Mouse (Mus musculus): ENCODE data around the gene Fstl4. TPM values are rescaled to one million over a fixed set of nuclear protein-coding genes. Genes with fewer than 3 reads are reported as not detected.
A peak's percentile ranks its signal among the peaks of the same experiment; 100 is the strongest.
"Not testable (repeated sequence)": the region's sequence is repeated elsewhere in the genome, so short reads cannot be mapped to it uniquely, and the experiment has no call there.

Fstl4 gene
- polyA plus RNA-seq, 1 experiment from 2014 or later: 8.5 TPM

- TF ChIP-seq CTCF (IDR thresholded peaks at IDR 0.05; ENCODE audit: low read depth): no peak
- no peak overlapping the region for H3K4me3 ChIP-seq (ENCODE audit: low read depth, low read length)
- no peaks in the 10 kb centered on the region for H3K36me3 ChIP-seq (ENCODE audit: insufficient read depth)
- ATAC-seq (ENCODE audit: insufficient read depth): no peak
- H3K4me2 ChIP-seq: no peak overlapping the region
- H3K9ac ChIP-seq: no peak overlapping the region
- peak; percentile 17 for DNase-seq
- H3K27me3 ChIP-seq (ENCODE audit: insufficient read depth, low read length): no peaks in the 10 kb centered on the region
- H3K27ac ChIP-seq (ENCODE audit: low read depth): no peak overlapping the region
- 53% methylated on average over 13 of the region's 13 CpGs for WGBS
- no peaks in the 10 kb centered on the region for H3K4me1 ChIP-seq (ENCODE audit: insufficient read depth)
- no peaks in the 10 kb centered on the region for H3K9me3 ChIP-seq (ENCODE audit: low read depth, low read length)
These were observed 417.9 kb downstream of the Fstl4 start for GRCm38 (mm10) chr11:53182177-53182852.

DNA sequence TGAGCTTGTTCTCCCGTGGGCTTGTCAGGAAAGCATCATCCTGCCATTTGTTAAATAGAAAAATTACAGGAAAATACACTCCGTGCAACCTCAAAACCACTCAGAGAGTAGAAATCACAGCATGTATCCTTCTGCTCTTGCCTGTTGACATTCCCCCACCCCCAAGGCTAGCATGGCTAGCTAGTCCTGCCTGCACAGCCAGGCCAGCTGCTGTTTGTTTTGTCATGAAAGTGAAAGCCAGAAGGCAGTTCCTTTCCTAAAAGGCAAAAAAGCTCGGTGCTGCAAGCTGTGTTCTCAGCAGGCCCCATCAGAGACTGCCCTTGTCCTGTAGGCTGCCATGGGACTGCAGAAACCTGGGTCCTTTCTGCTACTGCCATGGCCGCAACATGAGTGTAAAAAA, 418.4 kb downstream of the Fstl4 start:
- ATAC-seq (ENCODE audit: insufficient read depth): no peak
- Histone ChIP-seq H3K27ac (ENCODE audit: low read depth) (peak overlapping the region; percentile 3; the same call in 1 of the 2 replicates), H3K9me3 (ENCODE audit: low read depth, low read length) (no peaks in the 10 kb centered on the region), H3K4me2 (no peak overlapping the region), H3K27me3 (ENCODE audit: insufficient read depth, low read length) (no peaks in the 10 kb centered on the region), H3K9ac (no peak overlapping the region), H3K4me3 (ENCODE audit: low read depth, low read length) (no peak overlapping the region), H3K36me3 (ENCODE audit: insufficient read depth) (no peaks in the 10 kb centered on the region), H3K4me1 (ENCODE audit: insufficient read depth) (no peaks in the 10 kb centered on the region)
- TF ChIP-seq CTCF (IDR thresholded peaks at IDR 0.05; ENCODE audit: low read depth): no peak
- 22% methylated on average over 4 of the region's 4 CpGs for WGBS
- DNase-seq: peak; percentile 54

DNA sequence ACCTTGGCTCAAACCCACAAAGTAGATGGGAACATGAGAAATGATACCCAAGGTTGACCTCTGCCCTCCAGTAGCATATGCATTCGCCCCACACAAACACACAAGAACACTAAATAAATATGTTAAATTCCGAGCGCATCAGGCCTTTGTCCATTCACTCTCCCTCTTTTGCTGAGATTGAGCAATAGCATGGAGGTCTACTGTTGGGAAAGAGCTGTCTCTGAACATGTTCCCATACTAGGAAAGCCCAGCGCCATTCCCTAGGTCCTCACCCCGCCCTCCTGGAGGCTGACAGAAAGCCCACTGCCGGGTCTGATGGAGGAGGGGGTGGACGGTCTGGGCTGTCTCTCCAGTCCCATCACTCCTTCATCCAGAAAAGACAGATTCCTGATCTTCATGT, 419.6 kb downstream of the Fstl4 start:
- Histone ChIP-seq H3K4me1 (ENCODE audit: insufficient read depth) (no peaks in the 10 kb centered on the region), H3K9me3 (ENCODE audit: low read depth, low read length) (no peaks in the 10 kb centered on the region), H3K27ac (ENCODE audit: low read depth) (no peak overlapping the region), H3K4me3 (ENCODE audit: low read depth, low read length) (no peak overlapping the region), H3K27me3 (ENCODE audit: insufficient read depth, low read length) (no peaks in the 10 kb centered on the region), H3K9ac (no peak overlapping the region), H3K36me3 (ENCODE audit: insufficient read depth) (no peaks in the 10 kb centered on the region), H3K4me2 (no peak overlapping the region)
- no peak for TF ChIP-seq CTCF (IDR thresholded peaks at IDR 0.05; ENCODE audit: low read depth)
- DNase-seq: peak; percentile 1
- no peak for ATAC-seq (ENCODE audit: insufficient read depth)
- WGBS: 78% methylated on average over 7 of the region's 7 CpGs

- TF ChIP-seq CTCF (IDR thresholded peaks at IDR 0.05; ENCODE audit: low read depth): no peak
- WGBS: 75% methylated on average over 5 of the region's 5 CpGs
These were observed 420.3 kb downstream of the Fstl4 start for GRCm38 (mm10) chr11:53184698-53185097.

GRCm38 (mm10) chr11:53187427-53188140, 423.1 kb downstream of the Fstl4 start:
- TF ChIP-seq CTCF (IDR thresholded peaks at IDR 0.05; ENCODE audit: low read depth): no peak
- ATAC-seq (ENCODE audit: insufficient read depth) (no peak), DNase-seq (peak; percentile 63)

More at GRCm38 (mm10) chr11:53184698-53185097, 420.3 kb downstream of the Fstl4 start:
- no peak overlapping the region for H3K4me3 ChIP-seq (ENCODE audit: low read depth, low read length)
- no peaks in the 10 kb centered on the region for H3K36me3 ChIP-seq (ENCODE audit: insufficient read depth)
- no peak overlapping the region for H3K27ac ChIP-seq (ENCODE audit: low read depth)
- no peaks in the 10 kb centered on the region for H3K9me3 ChIP-seq (ENCODE audit: low read depth, low read length)
- ATAC-seq (ENCODE audit: insufficient read depth) (no peak), DNase-seq (no peak)
- H3K27me3 ChIP-seq (ENCODE audit: insufficient read depth, low read length): no peaks in the 10 kb centered on the region
- no peak overlapping the region for H3K4me2 ChIP-seq
- no peak overlapping the region for H3K9ac ChIP-seq
- H3K4me1 ChIP-seq (ENCODE audit: insufficient read depth): no peaks in the 10 kb centered on the region

DNA sequence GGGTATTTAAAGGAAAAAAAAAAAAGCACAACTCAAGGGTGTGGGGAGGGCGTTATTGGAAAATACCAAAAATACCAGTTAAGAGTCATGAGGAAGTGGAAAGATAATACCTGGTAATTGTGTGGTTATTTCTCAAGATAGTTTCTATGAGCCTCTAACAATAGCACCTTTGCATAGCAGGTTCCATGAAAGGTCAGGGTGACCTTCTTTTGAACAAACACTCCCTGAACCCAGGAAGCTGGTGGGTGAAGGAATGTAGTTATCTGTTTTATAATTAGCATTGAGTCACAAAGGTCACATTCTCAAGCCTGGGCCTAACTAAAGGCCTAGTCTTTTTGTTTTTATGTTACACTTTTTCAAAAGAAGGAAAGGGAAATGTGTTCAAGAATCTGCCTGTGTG, 432.1 kb downstream of the Fstl4 start:
- not testable (repeated sequence) for H3K4me3 ChIP-seq (ENCODE audit: low read depth, low read length); H3K36me3 ChIP-seq (ENCODE audit: insufficient read depth); H3K27me3 ChIP-seq (ENCODE audit: insufficient read depth, low read length); H3K9me3 ChIP-seq (ENCODE audit: low read depth, low read length); H3K4me2 ChIP-seq; ATAC-seq (ENCODE audit: insufficient read depth); H3K4me1 ChIP-seq (ENCODE audit: insufficient read depth); DNase-seq; H3K9ac ChIP-seq; H3K27ac ChIP-seq (ENCODE audit: low read depth)
- 92% methylated on average over 1 of the region's 1 CpGs for WGBS

More at GRCm38 (mm10) chr11:53187427-53188140, 423.1 kb downstream of the Fstl4 start:
- Histone ChIP-seq H3K4me3 (ENCODE audit: low read depth, low read length) (no peak overlapping the region), H3K27me3 (ENCODE audit: insufficient read depth, low read length) (no peaks in the 10 kb centered on the region), H3K9ac (no peak overlapping the region), H3K27ac (ENCODE audit: low read depth) (no peak overlapping the region), H3K4me2 (no peak overlapping the region), H3K9me3 (ENCODE audit: low read depth, low read length) (no peaks in the 10 kb centered on the region), H3K4me1 (ENCODE audit: insufficient read depth) (no peaks in the 10 kb centered on the region), H3K36me3 (ENCODE audit: insufficient read depth) (no peaks in the 10 kb centered on the region)
- 66% methylated on average over 5 of the region's 5 CpGs for WGBS

DNA sequence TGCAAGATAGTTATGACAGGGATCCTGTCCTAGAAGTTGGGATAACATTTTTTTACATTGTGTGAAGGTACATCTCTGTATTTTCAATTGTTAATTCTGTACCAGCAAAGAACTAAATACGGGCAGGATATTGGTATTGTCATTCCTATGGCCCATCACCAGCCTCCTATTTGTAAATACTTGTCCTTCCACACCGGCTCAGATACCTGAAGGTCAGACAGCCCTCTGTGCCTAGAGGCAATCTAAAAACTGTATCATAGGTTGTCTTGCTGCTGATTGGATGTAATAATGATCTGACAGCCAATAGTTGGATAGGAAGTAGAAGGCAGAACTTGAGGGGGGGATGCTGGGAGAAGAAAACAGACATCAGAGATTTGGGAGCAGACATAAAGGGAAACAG, 432.7 kb downstream of the Fstl4 start:
- no peaks in the 10 kb centered on the region for H3K9me3 ChIP-seq (ENCODE audit: low read depth, low read length)
- DNase-seq: no peak

More for the DNA sequence above, 432.7 kb downstream of the Fstl4 start:
- H3K27me3 ChIP-seq (ENCODE audit: insufficient read depth, low read length): no peaks in the 10 kb centered on the region
- 91% methylated on average over 2 of the region's 2 CpGs for WGBS
- H3K9ac ChIP-seq: no peak overlapping the region
- no peak overlapping the region for H3K4me3 ChIP-seq (ENCODE audit: low read depth, low read length)
- H3K27ac ChIP-seq (ENCODE audit: low read depth): no peak overlapping the region
- no peaks in the 10 kb centered on the region for H3K4me1 ChIP-seq (ENCODE audit: insufficient read depth)
- no peaks in the 10 kb centered on the region for H3K36me3 ChIP-seq (ENCODE audit: insufficient read depth)
- no peak overlapping the region for H3K4me2 ChIP-seq
- no peak for ATAC-seq (ENCODE audit: insufficient read depth)
- TF ChIP-seq CTCF (IDR thresholded peaks at IDR 0.05; ENCODE audit: low read depth): no peak

All from lung, embryonic 14.5 days (tissue).